Mouse (Mus musculus) frontal cortex, postnatal 36 days (tissue): ENCODE data around the gene Mov10l1.

ENCODE experiments used
- DNase-seq, 2 experiments: peaks; one replicate each; pipeline ENCODE4 v3.0.0; 2022; ENCODE audit warnings: low spot score in 2 of 2

Mov10l1 gene

DNA sequence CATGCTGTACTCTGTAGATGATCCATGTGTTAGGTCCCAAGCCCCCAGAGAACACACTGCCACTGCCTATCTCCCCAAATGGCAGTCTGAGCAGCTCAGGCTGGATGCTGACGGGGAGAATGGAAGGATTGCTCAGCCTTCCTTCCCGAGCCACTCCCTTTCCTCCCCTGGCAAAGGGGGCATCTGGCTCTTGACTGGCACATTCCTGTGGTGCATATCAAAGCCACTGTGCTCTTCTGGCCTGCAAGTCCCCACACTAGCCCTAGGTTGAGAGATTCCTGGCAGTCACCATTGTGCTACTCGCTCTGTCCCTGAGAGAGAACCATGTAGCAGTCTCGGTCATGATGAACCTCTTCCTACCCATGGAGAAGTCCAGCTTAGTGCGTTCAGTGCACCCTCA lies 25.1 kb downstream of the Mov10l1 start:
- no peak for DNase-seq

DNA sequence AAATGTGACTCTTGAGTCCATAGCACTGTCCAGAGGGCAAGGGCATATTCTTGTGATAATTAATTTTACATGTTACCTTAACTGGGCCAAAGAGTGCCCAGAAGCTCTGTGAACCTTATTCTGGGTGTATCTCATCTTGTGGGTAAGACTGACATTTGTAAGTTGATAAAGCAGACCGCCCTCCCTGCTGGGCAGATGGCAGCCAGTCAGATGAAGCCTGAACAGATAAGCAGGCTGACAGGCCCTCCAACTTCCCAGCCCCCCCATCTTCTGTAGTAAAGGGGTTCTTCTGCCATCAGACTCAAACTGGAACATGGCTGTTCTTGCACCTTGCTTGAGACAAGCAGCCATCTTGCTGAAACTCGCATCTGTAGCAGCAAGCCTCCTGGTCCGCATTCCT lies 34.0 kb downstream of the Mov10l1 start:
- DNase-seq: no peak

DNA sequence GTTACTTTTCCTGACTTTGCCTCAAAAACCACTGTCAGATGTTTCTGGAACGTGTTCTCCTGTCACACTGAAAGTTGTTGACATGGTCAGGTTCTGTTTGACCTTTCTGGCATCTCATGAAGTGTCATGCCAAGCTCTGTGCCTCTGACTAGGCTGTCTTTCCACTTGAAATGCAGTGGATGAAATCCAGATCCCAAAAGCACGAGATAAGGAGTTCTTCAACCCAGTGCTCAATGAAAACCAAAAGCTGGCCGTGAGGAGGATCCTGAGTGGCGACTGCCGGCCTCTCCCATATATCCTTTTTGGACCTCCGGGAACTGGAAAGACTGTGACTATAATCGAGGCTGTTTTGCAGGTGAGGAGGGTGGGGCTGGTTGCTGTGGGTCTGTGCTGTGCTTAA lies 37.4 kb downstream of the Mov10l1 start:
- no peak for DNase-seq

GRCm38 (mm10) chr15:89020492-89020891 lies 37.8 kb downstream of the Mov10l1 start:
- no peak for DNase-seq

DNA sequence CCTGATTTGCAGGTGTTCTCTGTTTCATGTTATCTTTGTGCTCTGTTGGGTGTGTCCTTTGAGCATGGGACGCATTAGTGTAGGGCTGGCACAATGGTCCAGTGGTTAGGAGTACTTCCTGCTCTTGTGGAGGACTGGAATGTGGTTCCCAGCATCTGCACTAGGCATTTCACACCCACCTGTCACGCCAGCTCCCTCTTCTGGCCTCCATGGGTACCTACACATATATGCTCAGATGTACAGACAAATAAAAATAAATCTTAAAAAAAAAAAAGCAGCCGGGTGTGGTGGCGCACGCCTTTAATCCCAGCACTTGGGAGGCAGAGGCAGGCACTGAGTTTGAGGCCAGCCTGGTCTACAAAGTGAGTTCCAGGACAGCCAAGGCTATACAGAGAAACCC lies 61.7 kb downstream of the Mov10l1 start:
- DNase-seq: no peak

GRCm38 (mm10) chr15:89046356-89046755 lies 63.6 kb downstream of the Mov10l1 start:
- no peak for DNase-seq

GRCm38 (mm10) chr15:89054666-89055065 lies 72.0 kb downstream of the Mov10l1 start:
- no peak for DNase-seq

DNA sequence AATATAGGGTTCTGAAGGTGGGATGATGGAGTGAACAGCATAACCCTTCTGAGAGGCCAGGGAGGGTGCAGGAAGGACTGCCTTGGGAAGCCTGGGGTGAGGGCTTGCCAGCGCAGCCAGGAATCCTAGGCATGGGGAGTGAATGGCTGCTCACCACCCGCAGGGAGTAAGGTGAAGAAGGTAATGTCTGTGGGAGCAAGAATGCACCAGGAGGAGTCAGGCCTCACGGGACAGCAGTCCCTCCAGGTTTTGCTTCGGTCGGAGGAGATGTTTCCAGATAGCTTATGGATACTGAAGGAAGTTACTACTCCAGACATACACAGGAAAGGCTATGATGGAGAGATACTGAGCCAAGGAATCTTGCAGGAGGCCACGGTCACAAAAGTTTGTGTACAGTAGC lies 76.0 kb downstream of the Mov10l1 start:
- DNase-seq: no peak

DNA sequence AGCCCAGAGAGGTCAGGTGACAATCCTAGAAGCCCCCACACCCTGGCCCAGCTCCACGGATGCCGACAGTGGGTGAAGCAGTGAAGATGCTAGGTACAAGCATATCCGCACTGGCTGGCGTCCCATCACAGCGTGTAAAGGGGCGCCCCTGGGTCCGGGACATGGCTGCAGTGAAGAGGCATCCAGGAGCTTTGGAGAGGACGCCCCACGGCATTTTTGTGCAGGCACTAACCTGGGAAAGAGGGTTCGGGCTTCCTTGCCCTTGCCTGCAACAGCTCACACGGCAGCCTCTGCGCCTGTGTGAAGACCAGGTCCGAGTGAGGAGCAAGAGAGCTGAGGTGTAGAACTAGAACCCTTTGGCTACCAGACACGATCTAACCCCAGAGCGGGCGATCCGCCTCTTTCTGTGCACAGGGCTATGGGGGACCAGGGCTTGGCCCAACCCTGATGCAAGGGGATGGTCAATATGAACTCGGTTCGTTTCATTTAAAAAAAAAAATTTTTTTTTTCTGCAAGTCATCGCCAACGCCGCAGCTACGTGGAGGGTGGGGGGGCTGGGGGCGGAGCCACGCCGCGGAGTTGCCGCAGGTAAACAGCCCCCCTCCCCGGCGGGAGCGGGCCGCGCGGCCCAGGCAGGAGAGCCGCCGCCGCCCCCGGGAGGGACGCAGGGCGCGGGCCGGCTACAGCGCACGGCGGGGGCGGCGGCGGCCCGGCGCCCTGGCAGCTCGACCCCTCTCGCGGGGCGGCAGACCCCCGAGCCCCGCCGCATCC lies 76.6 kb downstream of the Mov10l1 start, which contains the start of gene Panx2:
Panx2 (plus strand) TSS at position 574 of the 771 bp plus-strand sequence.
- peak; percentile 44 to 53 for DNase-seq

GRCm38 (mm10) chr15:89060032-89060681 lies 77.4 kb downstream of the Mov10l1 start:
- peak; percentile 39 to 48 for DNase-seq

DNA sequence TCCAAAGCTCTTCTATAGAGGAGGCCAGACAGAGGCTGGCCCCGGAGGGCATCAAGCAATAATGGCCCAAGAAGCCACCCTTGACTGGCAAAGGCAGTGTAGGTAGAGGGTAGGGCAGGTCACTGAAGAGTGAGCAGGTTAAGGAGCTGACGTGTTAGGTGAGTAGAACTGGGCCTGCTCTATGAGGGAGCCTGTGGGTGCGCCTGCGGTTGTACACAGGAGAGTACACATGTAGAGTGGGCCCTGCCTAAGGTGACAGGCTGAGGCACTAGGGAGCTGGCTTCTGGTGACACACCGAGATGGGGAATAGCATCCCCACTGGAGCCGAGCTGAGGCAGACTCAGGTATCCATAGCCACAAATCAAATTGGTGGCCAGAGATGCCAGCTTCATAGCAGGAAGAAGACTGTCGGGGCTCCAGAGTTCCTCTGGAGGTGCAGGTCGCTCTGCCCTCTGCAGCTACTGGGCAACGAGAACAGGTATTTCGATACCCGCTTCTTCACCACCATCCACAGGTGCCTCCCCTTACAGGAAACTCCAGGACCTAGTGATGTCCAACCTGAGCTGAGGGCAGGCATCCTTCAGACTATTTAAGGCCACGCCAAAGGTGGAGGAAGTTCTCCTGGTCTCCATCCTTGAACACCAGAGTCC lies 78.2 kb downstream of the Mov10l1 start:
- no peak for DNase-seq

DNA sequence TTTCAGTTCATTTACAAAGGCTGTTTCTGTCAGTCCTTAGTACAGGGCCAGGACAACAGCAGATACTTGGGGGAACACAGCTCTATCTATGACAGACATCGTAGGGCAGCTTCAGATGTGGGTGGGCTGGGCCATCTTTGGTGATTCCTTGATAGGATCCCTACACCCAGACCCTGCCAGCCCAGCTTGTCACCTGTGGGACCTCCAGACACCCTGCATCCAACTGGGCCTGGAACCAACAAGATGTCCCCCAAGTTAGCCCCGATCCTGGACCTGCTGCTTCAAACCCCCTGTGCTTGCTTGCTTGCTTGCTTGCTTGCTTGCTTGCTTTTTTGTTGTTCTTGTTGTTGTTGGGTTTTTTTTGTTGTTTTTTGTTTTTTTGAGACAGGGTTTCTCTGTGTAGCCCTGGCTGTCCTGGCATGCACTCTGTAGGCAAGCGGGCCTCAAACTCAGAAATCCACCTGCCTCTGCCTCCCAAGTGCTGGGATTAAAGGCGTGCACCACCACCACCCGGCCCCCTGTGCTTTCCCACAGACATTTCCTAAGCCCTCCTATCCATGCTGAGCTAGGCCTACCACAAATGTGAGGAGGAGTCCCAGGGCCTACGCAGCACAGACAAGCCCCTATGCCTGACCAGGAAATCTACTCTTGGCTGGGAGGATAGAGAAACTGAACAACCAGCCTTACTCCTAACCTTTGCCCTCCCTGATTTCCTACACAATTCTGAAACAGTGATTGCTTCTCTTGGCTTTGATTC lies 79.2 kb downstream of the Mov10l1 start:
- DNase-seq: no peak

GRCm38 (mm10) chr15:89062518-89062910 lies 79.8 kb downstream of the Mov10l1 start:
- DNase-seq: no peak

- no peak for DNase-seq
These were observed 80.3 kb downstream of the Mov10l1 start for GRCm38 (mm10) chr15:89063001-89063400.

DNA sequence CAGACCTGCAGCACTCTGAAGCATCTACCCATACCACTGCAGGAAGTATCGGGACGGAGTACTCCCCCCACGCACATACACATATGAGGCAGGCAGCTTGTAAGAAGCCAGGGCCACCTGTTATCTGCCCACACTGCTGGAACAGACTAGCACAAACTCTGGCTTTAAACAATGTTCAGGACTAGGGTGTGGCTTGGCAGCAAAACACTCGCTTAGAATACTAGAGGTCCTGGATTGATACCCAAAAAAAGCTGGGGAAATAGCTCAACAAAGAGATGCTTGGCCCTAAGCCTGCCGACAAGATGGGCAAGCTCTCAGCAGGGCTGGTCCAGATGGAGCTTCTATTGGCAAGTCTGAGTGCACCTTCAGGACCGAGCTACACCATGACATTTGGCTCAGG lies 80.8 kb downstream of the Mov10l1 start:
- peak in 1 of 2 experiments; percentile 71 for DNase-seq

GRCm38 (mm10) chr15:89064891-89065290 lies 82.2 kb downstream of the Mov10l1 start:
- DNase-seq: no peak

- DNase-seq: no peak
These were observed 84.9 kb downstream of the Mov10l1 start for GRCm38 (mm10) chr15:89067609-89068008.

- DNase-seq: no peak
These were observed 85.5 kb downstream of the Mov10l1 start for GRCm38 (mm10) chr15:89068226-89068625.

- DNase-seq: no peak
These were observed 86.7 kb downstream of the Mov10l1 start for GRCm38 (mm10) chr15:89069336-89069840.

DNA sequence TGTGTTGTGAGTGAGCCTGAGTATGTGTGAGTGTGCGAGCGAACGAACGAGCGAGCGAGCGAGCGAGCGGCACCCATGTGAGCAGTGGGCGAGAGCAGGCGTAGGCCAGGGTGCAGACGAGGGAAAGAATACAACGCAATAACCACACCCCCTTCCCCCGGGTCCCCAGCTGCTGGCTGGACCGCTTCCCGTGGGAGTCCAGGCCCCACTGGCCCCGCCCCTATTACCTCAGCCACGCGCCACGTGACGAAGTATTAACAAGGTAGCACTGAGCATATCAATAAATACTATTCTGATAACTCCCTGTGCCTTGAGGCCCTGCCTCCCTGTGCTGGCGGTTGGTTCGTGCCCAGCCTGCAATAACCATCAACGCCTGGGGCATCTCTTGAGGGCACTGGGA lies 87.9 kb downstream of the Mov10l1 start:
- DNase-seq: no peak

GRCm38 (mm10) chr15:89073993-89074603 lies 91.4 kb downstream of the Mov10l1 start:
- no peak for DNase-seq
